Mouse (Mus musculus) myocyte (in vitro differentiated cells): Measurements from ENCODE around the gene Ccdc114.

Experiments used
- E2F4 ChIP-seq: IDR thresholded peaks from one replicate; pipeline ENCODE4 v1.6.1; 2011; ENCODE audit warnings: mild to moderate bottlenecking, control low read depth, moderate library complexity; ENCODE audit not compliant: insufficient read depth
- MAX ChIP-seq: IDR thresholded peaks from one replicate; pipeline ENCODE4 v1.6.1; 2011; ENCODE audit warnings: low read depth, mild to moderate bottlenecking, control low read depth
- POLR2A ChIP-seq: IDR thresholded peaks from one replicate; pipeline ENCODE4 v1.6.1; 2011; ENCODE audit warnings: low read depth, mild to moderate bottlenecking, control low read depth, moderate library complexity; ENCODE audit not compliant: insufficient read length
- POLR2AphosphoS2 ChIP-seq: IDR thresholded peaks from one replicate; pipeline ENCODE4 v1.6.1; 2011; ENCODE audit warnings: low read depth, control low read depth; ENCODE audit not compliant: insufficient read length
- TCF12 ChIP-seq: IDR thresholded peaks from one replicate; pipeline ENCODE4 v1.6.1; 2011; ENCODE audit warnings: mild to moderate bottlenecking, control low read depth; ENCODE audit not compliant: poor library complexity, insufficient read depth, severe bottlenecking

DNA sequence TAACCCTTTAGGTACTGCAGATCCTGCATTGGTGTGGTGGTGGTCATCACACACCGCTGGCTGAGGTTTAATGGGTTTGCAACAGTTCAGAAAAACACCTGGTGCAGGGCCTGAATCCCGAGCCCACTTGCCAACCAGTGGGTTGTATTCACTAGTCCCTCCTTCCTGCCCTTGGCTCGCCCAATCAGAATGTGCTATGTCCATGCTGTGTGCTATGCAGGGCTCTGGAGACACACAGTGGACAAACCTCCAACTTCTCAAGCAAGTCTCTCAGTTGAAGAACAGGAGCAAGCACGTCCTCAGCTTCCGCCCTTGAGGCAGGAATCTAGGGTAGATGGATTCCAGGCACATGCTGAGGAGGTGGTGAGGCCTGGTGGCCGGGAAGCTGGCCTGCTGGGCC, 50.6 kb downstream of the Ccdc114 start:
- no peak for TF ChIP-seq MAX
- TF ChIP-seq TCF12, result no peak
- TF ChIP-seq POLR2A, result no peak
- TF ChIP-seq POLR2AphosphoS2, result no peak
- TF ChIP-seq E2F4, result no peak
